Mouse (Mus musculus) bone marrow, adult 2 months (tissue): ENCODE measurements around the gene Ccm2l.

Experiments used
- CTCF ChIP-seq: fragments of 200-500 bp; IDR thresholded peaks from 2 replicates; pipeline ENCODE4 v1.5.1; 2011; ENCODE audit warnings: low read length, control low read depth; ENCODE audit not compliant: control insufficient read depth, insufficient read depth
- POLR2A ChIP-seq: fragments of 200-500 bp; IDR thresholded peaks from 2 replicates; pipeline ENCODE4 v1.6.1; 2011; ENCODE audit warnings: low read depth, mild to moderate bottlenecking, control low read depth, low read length, borderline replicate concordance; ENCODE audit not compliant: control insufficient read depth

- TF ChIP-seq CTCF (no peak), POLR2A (no peak)
Measured at GRCm38 (mm10) chr2:153060216-153060615, 5.5 kb upstream of the Ccm2l start.
